Mouse (Mus musculus) mouse embryonic stem cell (cell line): Measurements from ENCODE around the gene Rnls.

Experiments used
- in situ Hi-C, 2 experiments: fragments of 300-500 bp; cut with MboI; formaldehyde crosslinking; loops; 1 replicate in 1 of 2; 3 replicates in 1 of 2; pipeline ENCODE4 v1.14.3; 2019 to 2020; ENCODE audit warnings: low sequenced_read_pairs in 2 of 2, low pct_unique_long_range_greater_than_20kb in 1 of 2, mixed read lengths in 1 of 2; ENCODE audit not compliant: unreplicated experiment in 1 of 2

Rnls gene

GRCm38 (mm10) chr19:33268044-33268443, 124.1 kb downstream of the Rnls start:
- in situ Hi-C loops: no loop called here

DNA sequence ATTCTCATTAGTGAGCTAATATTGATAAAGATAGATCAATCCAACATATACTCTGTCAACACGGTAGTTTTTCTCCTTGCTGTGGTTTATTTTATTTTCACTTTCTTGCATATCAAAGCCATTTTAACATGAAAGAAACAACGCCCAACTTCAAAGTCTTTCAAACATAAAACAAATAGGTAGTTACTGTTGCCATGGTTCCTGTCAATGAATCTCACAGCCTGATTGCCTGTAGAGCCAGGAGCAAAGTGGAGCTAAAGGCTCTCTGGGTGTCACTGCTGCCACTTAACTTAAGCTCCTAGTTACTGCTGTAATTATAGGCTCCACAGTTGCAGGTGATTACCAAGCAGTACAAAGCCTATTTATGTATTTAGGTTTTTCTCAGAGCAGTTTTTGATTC, 126.8 kb downstream of the Rnls start:
- in situ Hi-C loops: no loop called here

DNA sequence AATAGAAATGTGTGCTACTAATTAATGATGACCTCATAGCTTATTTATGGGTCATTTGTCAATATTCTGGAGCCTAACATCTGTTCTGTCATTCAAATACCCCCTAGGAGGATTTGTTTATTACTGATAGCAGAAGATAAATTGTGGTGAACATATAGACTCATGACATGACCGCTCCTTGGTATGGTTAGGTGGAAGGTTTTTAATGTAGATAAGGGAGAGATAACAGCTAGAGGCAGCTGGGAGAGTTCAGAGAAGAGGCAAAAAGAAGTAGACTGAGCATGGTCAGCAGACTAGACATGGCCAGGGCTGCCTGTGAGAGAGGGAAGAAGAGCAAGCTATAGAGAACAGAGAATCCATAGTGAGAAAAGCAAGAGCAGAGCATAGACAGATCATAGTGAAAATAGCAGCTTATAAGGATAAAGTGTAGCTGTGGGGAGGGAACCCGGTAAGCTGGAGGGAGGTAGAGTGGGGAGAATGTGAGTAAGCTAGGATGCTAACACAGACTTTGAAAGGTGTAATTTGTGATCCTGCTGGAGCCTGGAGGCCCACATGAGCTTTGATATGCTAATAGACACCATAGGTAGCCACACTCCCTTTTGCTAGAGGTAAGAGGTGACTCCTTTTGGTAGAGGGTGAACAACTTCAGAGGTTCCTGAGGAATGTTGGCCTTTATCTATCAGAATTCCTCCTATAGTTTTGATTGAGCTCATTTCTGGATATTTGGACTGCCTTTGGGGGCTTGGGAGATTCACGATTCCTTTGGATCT, 127.7 kb downstream of the Rnls start:
- in situ Hi-C loops: no loop called here

- in situ Hi-C loops: no loop called here
These were observed 129.7 kb downstream of the Rnls start for GRCm38 (mm10) chr19:33262421-33262820.

DNA sequence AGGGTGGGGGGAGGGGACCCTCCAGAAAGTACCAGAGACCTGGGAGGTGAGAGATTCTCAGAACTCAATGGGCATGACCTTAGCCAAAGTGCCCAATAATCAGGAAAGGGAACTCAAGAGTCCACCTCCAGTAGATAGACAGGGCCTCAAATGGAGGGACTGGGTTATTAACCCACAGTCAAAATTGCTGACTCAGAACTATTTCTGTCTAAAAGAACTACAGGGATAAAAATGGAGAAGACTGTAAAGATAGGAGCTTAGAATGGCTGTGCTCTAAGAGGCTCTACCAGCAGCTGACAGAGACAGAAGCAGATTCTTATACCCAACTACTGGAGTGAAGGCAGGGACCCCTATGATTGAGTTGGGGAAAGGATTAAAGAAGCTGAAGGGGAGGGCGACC, 132.9 kb downstream of the Rnls start:
- in situ Hi-C loops: no loop called here

DNA sequence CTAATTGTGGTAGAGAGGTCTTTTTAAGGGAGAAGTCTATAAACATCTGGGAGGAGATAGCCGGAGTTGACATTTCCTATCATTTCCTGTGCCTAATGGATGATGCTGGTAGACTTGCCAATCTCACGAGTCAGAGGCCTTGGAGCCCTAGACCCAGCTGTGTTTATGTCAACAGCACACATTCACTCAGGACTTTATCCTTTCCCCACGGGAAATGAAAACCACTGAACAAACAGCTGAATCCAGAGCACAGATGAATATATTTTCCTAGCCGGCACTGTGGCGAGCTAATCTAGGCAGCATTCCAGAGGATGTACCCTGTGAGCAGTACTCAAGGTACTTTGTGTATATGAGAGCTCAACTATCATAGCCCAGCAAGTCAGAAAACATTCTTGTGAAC, 138.2 kb downstream of the Rnls start:
- in situ Hi-C loops: no loop called here

GRCm38 (mm10) chr19:33252226-33252625, 139.9 kb downstream of the Rnls start:
- in situ Hi-C loops: no loop called here

DNA sequence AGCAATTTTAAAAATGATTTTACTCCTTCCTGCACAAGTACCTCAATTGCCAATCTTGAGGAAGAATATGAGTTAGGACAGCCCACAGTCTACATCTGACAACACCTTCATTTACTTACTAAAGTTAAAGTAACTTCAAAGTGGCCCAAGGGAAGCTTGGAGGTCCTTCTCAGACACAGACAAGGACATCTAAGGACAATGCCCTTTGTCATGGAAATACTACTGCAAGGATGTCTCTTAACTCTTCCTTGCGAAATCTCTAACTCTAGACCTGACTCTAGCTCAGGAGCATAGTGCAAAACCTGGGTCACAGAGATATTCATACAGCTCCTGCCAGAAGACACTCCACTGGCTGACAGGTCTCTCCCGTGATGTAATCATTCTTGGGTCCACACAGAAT, 147.9 kb downstream of the Rnls start:
- in situ Hi-C loops: no loop called here

DNA sequence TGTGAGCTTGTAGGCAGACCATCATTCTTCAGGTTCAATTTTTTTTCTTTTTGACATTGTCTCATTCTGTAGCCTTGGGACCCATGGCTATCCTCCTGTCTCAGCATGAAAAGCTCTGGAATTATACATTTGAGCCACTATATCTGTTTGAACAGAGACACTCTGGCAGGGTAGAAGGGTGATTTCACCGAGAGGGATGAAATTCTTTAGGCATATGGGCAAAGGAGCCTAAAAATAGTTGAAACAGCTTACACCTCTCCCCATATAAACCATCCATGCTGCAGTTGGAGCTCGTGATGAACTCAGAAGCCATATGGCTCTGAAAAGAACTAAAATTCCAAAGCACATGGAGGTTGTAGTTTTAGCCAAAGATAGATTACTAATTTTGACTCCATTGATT, 151.7 kb downstream of the Rnls start:
- in situ Hi-C loops: no loop called here

GRCm38 (mm10) chr19:33232902-33233301, 159.2 kb downstream of the Rnls start:
- in situ Hi-C loops: no loop called here

DNA sequence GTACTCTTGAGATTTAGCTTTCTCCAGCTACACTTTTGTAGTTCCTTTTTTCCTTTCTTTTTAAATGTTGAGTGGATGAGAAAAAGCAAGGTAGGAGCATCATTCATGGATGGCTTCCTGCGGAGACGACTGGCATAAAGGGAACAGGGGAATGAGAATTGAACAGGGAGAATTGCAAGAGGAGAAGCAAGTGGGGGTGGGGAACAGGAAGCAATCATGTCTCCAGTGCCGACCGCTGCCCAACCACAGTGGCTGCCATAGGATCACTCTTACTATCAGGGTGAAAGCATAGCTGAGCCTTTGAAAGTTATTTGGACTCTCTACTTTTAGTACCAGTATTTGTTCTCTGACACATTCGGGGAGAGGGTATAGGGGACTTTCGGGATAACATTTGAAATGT, 160.8 kb downstream of the Rnls start:
- in situ Hi-C loops: no loop called here

DNA sequence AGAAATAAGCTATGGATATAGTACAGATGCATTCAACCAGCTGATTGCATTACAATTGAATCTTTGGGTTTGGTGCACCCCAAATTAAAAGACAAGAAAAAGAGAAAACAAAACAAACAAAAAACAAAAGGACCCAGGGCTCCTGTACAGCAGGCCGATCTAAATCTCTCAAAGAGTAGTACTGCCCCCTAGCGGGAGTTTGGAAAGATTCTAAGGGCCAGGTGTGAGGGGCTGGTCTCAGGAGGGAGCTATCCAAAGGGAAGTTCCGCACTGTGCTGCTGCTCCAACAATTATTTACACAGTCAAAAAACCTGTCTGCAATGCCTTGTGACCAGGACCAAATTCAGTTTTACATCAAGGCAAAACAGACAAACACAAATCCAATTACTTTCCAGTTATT, 165.1 kb downstream of the Rnls start:
- in situ Hi-C loops: loop anchor here (5.0 kb wide), 2 partner anchors 505 to 510 kb away; no protein-coding TSS in a partner anchor

DNA sequence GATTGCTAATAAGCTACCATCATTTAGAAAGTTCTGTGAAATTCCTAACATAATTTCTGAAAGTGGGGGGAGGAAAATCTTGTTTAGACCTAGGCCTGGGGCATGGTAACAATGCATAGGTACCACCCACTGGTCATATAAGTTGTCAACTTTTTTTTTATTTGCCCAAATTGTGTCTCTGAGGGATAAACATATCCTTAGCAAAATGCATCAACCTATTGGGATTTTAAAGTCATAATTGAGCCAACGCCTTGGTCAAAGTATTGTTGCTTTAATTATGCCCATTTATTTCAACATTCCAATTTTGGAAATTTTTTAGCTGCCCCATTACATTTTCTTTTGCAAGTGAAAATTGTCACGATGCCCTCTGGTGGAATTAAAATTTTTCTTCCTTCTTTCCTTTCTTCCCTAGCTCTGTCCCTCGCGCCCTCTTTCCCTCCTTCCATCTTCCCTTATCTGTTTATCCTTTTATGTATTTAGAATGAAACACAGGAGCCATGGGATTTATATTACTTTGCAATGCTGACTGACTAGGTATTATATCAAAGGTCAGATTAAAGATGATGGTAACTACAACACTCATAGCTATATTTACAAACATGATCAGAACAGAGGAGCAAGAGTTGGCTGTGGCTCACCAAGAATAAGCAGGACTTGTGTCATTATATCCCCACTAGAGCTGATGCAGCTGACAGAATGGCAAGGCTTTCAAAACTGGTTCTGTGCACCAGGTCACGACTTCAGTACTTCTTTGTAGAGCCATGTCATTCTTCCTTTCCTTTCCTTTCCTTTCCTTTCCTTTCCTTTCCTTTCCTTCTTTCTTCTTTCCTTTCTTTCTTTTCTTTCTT, 166.0 kb downstream of the Rnls start:
- in situ Hi-C loops: loop anchor here (5.0 kb wide), 2 partner anchors 504 to 509 kb away; no protein-coding TSS in a partner anchor

GRCm38 (mm10) chr19:33225002-33225376, 167.1 kb downstream of the Rnls start:
- in situ Hi-C loops: loop anchor here (5.0 kb wide), 2 partner anchors 503 to 508 kb away; no protein-coding TSS in a partner anchor

GRCm38 (mm10) chr19:33224181-33225001, 167.7 kb downstream of the Rnls start:
- in situ Hi-C loops: loop anchor here (5.0 kb wide), 2 partner anchors 502 to 507 kb away; no protein-coding TSS in a partner anchor

- in situ Hi-C loops: no loop called here
These were observed 168.3 kb downstream of the Rnls start for GRCm38 (mm10) chr19:33223766-33224165.

GRCm38 (mm10) chr19:33223276-33223675, 168.8 kb downstream of the Rnls start:
- in situ Hi-C loops: no loop called here

DNA sequence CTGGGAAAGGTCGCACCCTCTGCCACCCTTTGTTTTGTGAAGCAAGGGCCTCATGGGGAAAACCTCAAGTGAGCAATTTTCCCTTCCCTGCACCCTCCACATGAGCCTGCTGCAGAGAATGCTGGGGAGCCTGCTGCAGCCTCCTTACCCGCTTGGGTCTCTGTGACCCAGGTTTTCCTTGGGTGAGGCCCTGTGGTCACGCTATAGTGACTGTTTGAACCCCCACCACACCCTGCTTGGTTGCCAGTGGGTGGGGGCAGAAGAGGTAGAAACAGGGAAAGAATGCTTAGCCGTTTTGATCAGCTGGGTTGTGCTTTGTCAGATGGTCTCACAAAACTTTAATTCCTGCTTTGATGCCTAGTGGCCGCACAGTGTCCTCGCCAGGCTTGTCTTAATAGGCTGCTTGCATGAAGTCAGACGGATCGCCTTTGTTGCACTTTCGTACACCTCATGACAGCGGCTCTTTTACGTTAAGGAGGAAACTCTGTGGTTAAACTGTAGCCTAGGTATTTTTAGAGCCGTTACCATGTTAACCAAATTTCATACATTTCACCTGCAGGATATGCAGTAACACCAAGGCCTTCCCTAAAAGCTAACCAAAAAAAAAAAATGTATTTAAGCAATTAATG, 169.4 kb downstream of the Rnls start:
- in situ Hi-C loops: no loop called here
